Mouse (Mus musculus) MEL (cell line): Measurements from ENCODE around the gene Fubp3. TPM values are rescaled to one million over a fixed set of nuclear protein-coding genes. Genes with fewer than 3 reads are reported as not detected.

Experiments
- DNase-seq: peaks from one replicate; pipeline ENCODE4 v3.0.0; 2011; ENCODE audit warnings: low read depth, low spot score
- H3K27ac ChIP-seq: 2 replicates; pipeline ENCODE4 v1.5.1; 2012; ENCODE audit warnings: low read depth, mild to moderate bottlenecking, control low read depth, low read length, moderate library complexity; ENCODE audit not compliant: control insufficient read depth
- H3K27me3 ChIP-seq, 2 experiments: fragments of 150-350 bp in 1 of 2; sonication (generic) in 1 of 2; 2 replicates each; pipeline ENCODE4 v1.6.1; 2012; ENCODE audit warnings: low read length in 2 of 2, mild to moderate bottlenecking in 2 of 2, improper control_type of control experiment in 1 of 2, moderate library complexity in 1 of 2; ENCODE audit not compliant: insufficient read depth in 2 of 2, control insufficient read depth in 1 of 2
- H3K36me3 ChIP-seq, 2 experiments: 2 replicates each; pipeline ENCODE4 v1.6.1; 2012 to 2014; ENCODE audit warnings: low read length in 2 of 2, improper control_type of control experiment in 1 of 2, inconsistent platforms in 1 of 2, mild to moderate bottlenecking in 1 of 2; ENCODE audit not compliant: insufficient read depth in 2 of 2, control insufficient read depth in 1 of 2
- H3K4me1 ChIP-seq, 2 experiments: fragments of 150-350 bp in 1 of 2; sonication (generic) in 1 of 2; 2 replicates each; pipeline ENCODE4 v1.6.1; 2012; ENCODE audit warnings: low read length in 2 of 2, improper control_type of control experiment in 1 of 2, mild to moderate bottlenecking in 1 of 2; ENCODE audit not compliant: insufficient read depth in 2 of 2, control insufficient read depth in 1 of 2
- H3K4me3 ChIP-seq, 2 experiments: fragments of 150-350 bp in 1 of 2; sonication (generic) in 1 of 2; 2 replicates each; pipeline ENCODE4 v1.5.1; 2012; ENCODE audit warnings: low read depth in 2 of 2, low read length in 2 of 2, mild to moderate bottlenecking in 2 of 2, moderate library complexity in 2 of 2, control low read depth in 1 of 2, improper control_type of control experiment in 1 of 2; ENCODE audit not compliant: control insufficient read depth in 1 of 2, insufficient read depth in 1 of 2
- H3K79me2 ChIP-seq: 2 replicates; pipeline ENCODE4 v1.6.1; 2012; ENCODE audit warnings: mild to moderate bottlenecking, low read length, moderate library complexity; ENCODE audit not compliant: control insufficient read depth, poor library complexity, insufficient read depth
- H3K9ac ChIP-seq: 2 replicates; pipeline ENCODE4 v1.6.1; 2012; ENCODE audit warnings: low read depth, mild to moderate bottlenecking, control low read depth, low read length, moderate library complexity; ENCODE audit not compliant: control insufficient read depth, poor library complexity, severe bottlenecking
- H3K9me3 ChIP-seq: fragments of 150-350 bp; sonication (generic); replicated peaks from 2 replicates; pipeline ENCODE4 v1.6.1; 2012; ENCODE audit warnings: mild to moderate bottlenecking, low read length, improper control_type of control experiment, moderate library complexity; ENCODE audit not compliant: insufficient read depth
- CHD1 ChIP-seq: IDR thresholded peaks from 2 replicates; pipeline ENCODE4 v1.6.1; 2012; ENCODE audit warnings: low read depth, mild to moderate bottlenecking, inconsistent platforms, low read length, improper control_type of control experiment
- CHD2 ChIP-seq: IDR thresholded peaks from 2 replicates; pipeline ENCODE4 v1.6.1; 2011; ENCODE audit warnings: low read length, improper control_type of control experiment
- EP300 ChIP-seq, 2 experiments: IDR thresholded peaks; 2 replicates each; pipeline ENCODE4 v1.6.1; 2011; ENCODE audit warnings: improper control_type of control experiment in 2 of 2, low read length in 2 of 2, low read depth in 1 of 2, mild to moderate bottlenecking in 1 of 2
- ETS1 ChIP-seq: IDR thresholded peaks from 2 replicates; pipeline ENCODE4 v1.6.1; 2012; ENCODE audit warnings: low read depth, mild to moderate bottlenecking, inconsistent platforms, low read length, improper control_type of control experiment, moderate library complexity
- GATA1 ChIP-seq: IDR thresholded peaks from 2 replicates; pipeline ENCODE4 v1.6.1; 2011; ENCODE audit warnings: low read depth, low read length, improper control_type of control experiment
- HCFC1 ChIP-seq: IDR thresholded peaks from 2 replicates; pipeline ENCODE4 v1.6.1; 2012; ENCODE audit warnings: low read depth, mild to moderate bottlenecking, inconsistent platforms, low read length, improper control_type of control experiment, moderate library complexity
- KAT2A ChIP-seq: conservative IDR thresholded peaks from 2 replicates; pipeline ENCODE4 v1.6.1; 2012; ENCODE audit warnings: low read depth, low read length, improper control_type of control experiment, inconsistent platforms
- MAFK ChIP-seq: IDR thresholded peaks from 2 replicates; pipeline ENCODE4 v1.6.1; 2011; ENCODE audit warnings: low read depth, mild to moderate bottlenecking, low read length, improper control_type of control experiment, borderline replicate concordance
- MAZ ChIP-seq: IDR thresholded peaks from 2 replicates; pipeline ENCODE4 v1.6.1; 2012; ENCODE audit warnings: low read depth, mild to moderate bottlenecking, inconsistent platforms, low read length, improper control_type of control experiment
- MXI1 ChIP-seq: IDR thresholded peaks from 2 replicates; pipeline ENCODE4 v1.6.1; 2011; ENCODE audit warnings: mild to moderate bottlenecking, low read depth, low read length, improper control_type of control experiment
- NRF1 ChIP-seq: IDR thresholded peaks from 2 replicates; pipeline ENCODE4 v1.6.1; 2014; ENCODE audit warnings: low read depth, mild to moderate bottlenecking, inconsistent platforms, low read length, improper control_type of control experiment, moderate library complexity; ENCODE audit not compliant: poor library complexity, insufficient read depth, severe bottlenecking
- POLR2A ChIP-seq, 2 experiments: IDR thresholded peaks; 2 replicates each; pipeline ENCODE4 v1.6.1; 2011 to 2012; ENCODE audit warnings: low read length in 2 of 2, mild to moderate bottlenecking in 2 of 2, control low read depth in 1 of 2, improper control_type of control experiment in 1 of 2, low read depth in 1 of 2, moderate library complexity in 1 of 2; ENCODE audit not compliant: control insufficient read depth in 1 of 2, insufficient read depth in 1 of 2, poor library complexity in 1 of 2
- POLR2AphosphoS2 ChIP-seq: IDR thresholded peaks from 2 replicates; pipeline ENCODE4 v1.6.1; 2011; ENCODE audit warnings: low read length, improper control_type of control experiment
- RAD21 ChIP-seq: IDR thresholded peaks from 2 replicates; pipeline ENCODE4 v1.6.1; 2011; ENCODE audit warnings: mild to moderate bottlenecking, low read depth, low read length, improper control_type of control experiment
- RCOR1 ChIP-seq: IDR thresholded peaks from 2 replicates; pipeline ENCODE4 v1.6.1; 2012; ENCODE audit warnings: low read depth, mild to moderate bottlenecking, inconsistent platforms, low read length, improper control_type of control experiment
- SMC3 ChIP-seq: IDR thresholded peaks from 2 replicates; pipeline ENCODE4 v1.6.1; 2011; ENCODE audit warnings: low read depth, low read length, improper control_type of control experiment
- TAL1 ChIP-seq: IDR thresholded peaks from 2 replicates; pipeline ENCODE4 v1.6.1; 2012; ENCODE audit warnings: mild to moderate bottlenecking, inconsistent platforms, low read length, moderate library complexity, mixed read lengths
- TBP ChIP-seq: IDR thresholded peaks from 2 replicates; pipeline ENCODE4 v1.8.0; 2011; ENCODE audit warnings: low read depth, low read length, improper control_type of control experiment
- TCF12 ChIP-seq: IDR thresholded peaks from 2 replicates; pipeline ENCODE4 v1.6.1; 2014; ENCODE audit warnings: low read depth, mild to moderate bottlenecking, inconsistent platforms, low read length, improper control_type of control experiment, moderate library complexity
- UBTF ChIP-seq: IDR thresholded peaks from 2 replicates; pipeline ENCODE4 v1.6.1; 2012; ENCODE audit warnings: low read depth, mild to moderate bottlenecking, inconsistent platforms, low read length, improper control_type of control experiment, moderate library complexity, borderline replicate concordance; ENCODE audit not compliant: insufficient read depth
- USF1 ChIP-seq: IDR thresholded peaks from 2 replicates; pipeline ENCODE4 v1.6.1; 2014; ENCODE audit warnings: low read depth, mild to moderate bottlenecking, inconsistent platforms, low read length, improper control_type of control experiment, moderate library complexity
- USF2 ChIP-seq, 2 experiments: IDR thresholded peaks; 2 replicates each; pipeline ENCODE4 v1.6.1; 2011 to 2012; ENCODE audit warnings: improper control_type of control experiment in 2 of 2, low read length in 2 of 2, borderline replicate concordance in 1 of 2, inconsistent platforms in 1 of 2, low read depth in 1 of 2, mild to moderate bottlenecking in 1 of 2; ENCODE audit not compliant: insufficient read depth in 1 of 2
- ZKSCAN1 ChIP-seq: IDR thresholded peaks from 2 replicates; pipeline ENCODE4 v1.6.1; 2012; ENCODE audit warnings: low read depth, mild to moderate bottlenecking, inconsistent platforms, low read length, improper control_type of control experiment, moderate library complexity
- ZMIZ1 ChIP-seq: IDR thresholded peaks from 2 replicates; pipeline ENCODE4 v1.6.1; 2012; ENCODE audit warnings: low read depth, mild to moderate bottlenecking, inconsistent platforms, low read length, improper control_type of control experiment, moderate library complexity
- ZNF384 ChIP-seq: IDR thresholded peaks from 2 replicates; pipeline ENCODE4 v1.6.1; 2012; ENCODE audit warnings: low read depth, mild to moderate bottlenecking, inconsistent platforms, low read length, improper control_type of control experiment
- polyA plus RNA-seq, 2 experiments: library from polyadenylated mRNA; stranded (reverse) in 1 of 2; unstranded in 1 of 2; fragments of >175 nt in 1 of 2; fragments of >200 nt in 1 of 2; gene quantifications; 2 replicates each; pipeline versions ENCODE4 v1.2.1 to v1.2.4; 2012; ENCODE audit warnings: low replicate concordance in 2 of 2, low read depth in 1 of 2; ENCODE audit not compliant: insufficient read length in 2 of 2, insufficient read depth in 1 of 2, missing spikeins in 1 of 2
- total RNA-seq: library from RNA; depleted of rRNA; stranded (reverse); fragments of 300-350 nt; gene quantifications from 2 replicates; pipeline ENCODE4 v1.2.3, GENCODE M21; 2012

Gene Fubp3
- total and polyA plus RNA-seq, 3 experiments: 44.7 to 80.0 TPM; not detected in 1

DNA sequence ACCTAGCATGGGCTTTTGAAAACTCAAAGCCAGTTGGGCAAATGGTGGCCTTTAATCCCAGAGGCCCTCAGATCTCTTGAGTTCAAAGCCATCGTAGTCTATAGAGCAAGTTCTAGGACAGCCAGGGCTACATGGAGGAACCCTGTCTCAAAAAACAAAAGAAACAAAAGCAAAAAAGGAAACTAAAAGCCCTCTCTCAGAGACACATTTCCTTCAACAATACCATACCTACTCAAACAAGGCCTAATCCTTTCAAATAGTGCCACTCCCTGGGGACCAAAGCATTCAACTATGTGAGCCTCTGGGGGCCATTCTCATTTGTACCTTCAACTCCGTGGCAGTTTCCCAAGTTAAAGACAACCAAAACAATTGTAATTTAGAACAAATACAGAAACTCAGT lies 9.2 kb downstream of the Fubp3 start:
- peaks cover 24% of the 10 kb centered on the region for H3K79me2 ChIP-seq
- TF ChIP-seq RCOR1 (no peak), MXI1 (no peak), POLR2A (IDR thresholded peaks at IDR 0.05; ENCODE audit: control insufficient read depth in 1 of 2, insufficient read depth in 1 of 2, low read depth in 1 of 2, low read length in 2 of 2, poor library complexity in 1 of 2) (no peak), CHD1 (no peak), UBTF (no peak), EP300 (IDR thresholded peaks at IDR 0.05; ENCODE audit: low read depth in 1 of 2, low read length in 2 of 2) (no peak), POLR2AphosphoS2 (no peak), ZNF384 (no peak), HCFC1 (no peak), CHD2 (no peak), USF1 (no peak), KAT2A (no peak), SMC3 (no peak), ETS1 (no peak), TCF12 (no peak), NRF1 (no peak), USF2 (IDR thresholded peaks at IDR 0.05; ENCODE audit: borderline replicate concordance in 1 of 2, insufficient read depth in 1 of 2, low read depth in 1 of 2, low read length in 2 of 2) (no peak)
- no peak overlapping the region for H3K9ac ChIP-seq
- H3K4me1 ChIP-seq: no peaks in the 10 kb centered on the region
- H3K36me3 ChIP-seq: peaks cover 0 to 11% of the 10 kb centered on the region in 2 experiments; a peak in 2 of 4 replicates
- DNase-seq: no peak
- H3K27ac ChIP-seq: no peak overlapping the region
- no peaks in the 10 kb centered on the region for H3K9me3 ChIP-seq
- H3K4me3 ChIP-seq: no peak overlapping the region
- no peaks in the 10 kb centered on the region for H3K27me3 ChIP-seq

DNA sequence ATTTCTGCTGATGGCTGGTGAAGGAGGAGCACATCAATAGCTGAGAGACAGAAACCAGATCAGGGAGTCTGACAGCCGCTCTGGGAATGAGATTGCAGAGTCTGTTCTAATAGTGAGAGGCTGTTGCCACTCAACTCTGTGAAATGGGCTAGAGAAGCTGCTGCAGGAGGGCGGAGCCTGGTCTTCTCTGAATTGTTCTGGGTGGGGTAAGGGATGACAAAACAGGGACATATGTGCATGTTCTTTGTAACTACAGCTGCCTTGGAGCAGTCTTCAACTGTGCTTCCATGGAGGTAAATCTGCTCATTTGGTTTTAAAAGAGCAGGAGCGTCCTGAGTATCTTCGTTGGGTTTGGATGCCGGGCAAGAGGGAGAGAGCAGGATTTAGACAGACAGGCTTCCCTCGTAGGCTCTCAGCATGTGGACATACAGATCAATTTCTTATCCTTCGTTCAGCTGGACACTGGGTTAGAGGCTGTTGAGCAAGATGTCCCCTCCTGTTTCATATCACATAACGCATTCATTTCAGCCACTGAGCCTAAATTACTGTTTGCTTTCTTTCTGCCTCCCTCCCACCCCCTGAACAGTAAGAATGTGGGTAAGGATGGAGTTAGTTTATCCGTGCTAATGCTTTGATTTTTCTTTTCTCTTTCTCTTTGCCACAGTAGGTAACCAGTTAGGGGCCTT lies 19.5 kb downstream of the Fubp3 start:
- no peaks in the 10 kb centered on the region for H3K9me3 ChIP-seq
- DNase-seq: no peak
- H3K36me3 ChIP-seq: peaks cover 0 to 6% of the 10 kb centered on the region in 2 experiments; a peak in 2 of 4 replicates
- H3K4me1 ChIP-seq: no peaks in the 10 kb centered on the region
- H3K27ac ChIP-seq: no peak overlapping the region
- H3K79me2 ChIP-seq: no peaks in the 10 kb centered on the region
- TF ChIP-seq SMC3: no peak
- TF ChIP-seq CHD1: no peak
- TF ChIP-seq ETS1: no peak
- TF ChIP-seq TAL1: no peak
- no peak for TF ChIP-seq CHD2
- no peak for TF ChIP-seq UBTF
- TF ChIP-seq ZMIZ1: no peak
- no peak for TF ChIP-seq ZKSCAN1
- no peak for TF ChIP-seq TBP
- TF ChIP-seq MAZ: no peak
- no peak for TF ChIP-seq TCF12
- TF ChIP-seq POLR2A (IDR thresholded peaks at IDR 0.05; ENCODE audit: control insufficient read depth in 1 of 2, insufficient read depth in 1 of 2, low read depth in 1 of 2, low read length in 2 of 2, poor library complexity in 1 of 2): no peak
- no peak for TF ChIP-seq NRF1
- TF ChIP-seq ZNF384: no peak
- no peak for TF ChIP-seq EP300 (IDR thresholded peaks at IDR 0.05; ENCODE audit: low read depth in 1 of 2, low read length in 2 of 2)
- no peak for TF ChIP-seq MAFK
- TF ChIP-seq GATA1: no peak
- TF ChIP-seq RAD21: no peak
- TF ChIP-seq USF2 (IDR thresholded peaks at IDR 0.05; ENCODE audit: borderline replicate concordance in 1 of 2, insufficient read depth in 1 of 2, low read depth in 1 of 2, low read length in 2 of 2): no peak
- TF ChIP-seq, all 39 proteins: peak for 0
- Histone ChIP-seq H3K27me3 (no peaks in the 10 kb centered on the region), H3K9ac (no peak overlapping the region), H3K4me3 (no peak overlapping the region)
